Mouse (Mus musculus): ENCODE results near the gene Hnrnpa3. TPM values are rescaled to one million over a fixed set of nuclear protein-coding genes. Genes with fewer than 3 reads are reported as not detected.
"Not testable (repeated sequence)": the region's sequence is repeated elsewhere in the genome, so short reads cannot be mapped to it uniquely, and the experiment has no call there.

The Hnrnpa3 gene
- total and polyA plus RNA-seq, 2 experiments from 2014 or later: 33.9 to 102 TPM

- ATAC-seq (ENCODE audit: insufficient read depth, low read depth) (no peak), DNase-seq (ENCODE audit: low spot score) (no peak)
- Histone ChIP-seq H3K4me3 (ENCODE audit: low read depth, low read length) (no peak overlapping the region), H3K9ac (replicated peaks; ENCODE audit: low read depth, low read length) (no peak overlapping the region), H3K36me3 (replicated peaks; ENCODE audit: control insufficient read depth, insufficient read depth, low read length) (no peaks in the 10 kb centered on the region), H3K27me3 (ENCODE audit: control insufficient read depth, insufficient read depth, low read length) (no peaks in the 10 kb centered on the region), H3K4me1 (ENCODE audit: control insufficient read depth, insufficient read depth) (peaks cover 71% of the 10 kb centered on the region), H3K9me3 (replicated peaks; ENCODE audit: control insufficient read depth, low read length) (no peaks in the 10 kb centered on the region), H3K27ac (ENCODE audit: low read depth) (peak overlapping the region; percentile 46; the same call in 1 of the 2 replicates), H3K4me2 (ENCODE audit: low read depth, low read length) (no peak overlapping the region)
- 69% methylated on average over 1 of the region's 1 CpGs for WGBS
- TF ChIP-seq EP300 (IDR thresholded peaks at IDR 0.05; ENCODE audit: low read depth): no peak
- TF ChIP-seq CTCF (IDR thresholded peaks at IDR 0.05; ENCODE audit: low read depth): no peak
Observed at GRCm38 (mm10) chr2:75688901-75689300, 29.8 kb downstream of the Hnrnpa3 start.

DNA sequence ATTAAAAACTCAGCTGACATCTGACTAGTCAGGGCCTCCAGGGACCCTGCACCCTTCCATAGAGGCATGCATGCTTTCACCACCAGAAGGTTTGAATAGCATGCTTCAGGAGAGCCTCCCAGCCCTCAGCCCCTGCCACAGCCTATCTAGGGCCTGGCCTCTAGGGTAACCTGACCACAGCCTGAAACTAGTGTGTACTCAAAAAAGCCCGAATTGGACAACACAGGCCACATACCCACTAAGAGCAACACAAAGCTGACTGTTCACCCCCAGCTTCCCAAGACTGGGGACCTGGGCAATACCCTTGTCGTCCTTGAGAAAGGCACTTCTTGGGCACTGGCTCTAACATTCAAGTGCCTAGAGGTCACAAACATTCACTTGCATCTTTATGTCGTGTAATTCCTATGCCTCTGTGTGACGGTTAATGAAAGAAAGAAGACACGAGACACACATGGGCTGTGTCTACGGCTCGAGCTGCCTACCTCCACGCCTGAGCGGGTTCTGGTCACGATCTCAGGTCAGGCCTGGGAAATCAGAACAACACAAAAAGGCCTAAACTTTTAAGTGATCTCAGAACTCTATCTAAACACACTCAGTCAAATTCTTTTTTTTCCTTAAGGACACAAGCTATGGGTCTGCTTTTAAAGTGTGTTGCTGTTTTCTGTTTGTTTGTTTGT, 30.6 kb downstream of the Hnrnpa3 start:
- Histone ChIP-seq H3K4me2 (ENCODE audit: low read depth, low read length) (no peak overlapping the region), H3K9ac (replicated peaks; ENCODE audit: low read depth, low read length) (no peak overlapping the region), H3K36me3 (replicated peaks; ENCODE audit: control insufficient read depth, insufficient read depth, low read length) (no peaks in the 10 kb centered on the region), H3K27me3 (ENCODE audit: control insufficient read depth, insufficient read depth, low read length) (no peaks in the 10 kb centered on the region), H3K9me3 (replicated peaks; ENCODE audit: control insufficient read depth, low read length) (no peaks in the 10 kb centered on the region), H3K4me3 (ENCODE audit: low read depth, low read length) (no peak overlapping the region), H3K27ac (ENCODE audit: low read depth) (peak overlapping the region; percentile 46), H3K4me1 (ENCODE audit: control insufficient read depth, insufficient read depth) (peaks cover 78% of the 10 kb centered on the region)
- DNase-seq (ENCODE audit: low spot score): no peak
- peak; percentile 42; the same call in 1 of the 2 replicates for ATAC-seq (ENCODE audit: insufficient read depth, low read depth)
- 71% methylated on average over 10 of the region's 10 CpGs for WGBS
- TF ChIP-seq CTCF (IDR thresholded peaks at IDR 0.05; ENCODE audit: low read depth) (no peak), EP300 (IDR thresholded peaks at IDR 0.05; ENCODE audit: low read depth) (no peak)

- DNase-seq (ENCODE audit: low spot score) (no peak), ATAC-seq (ENCODE audit: insufficient read depth, low read depth) (no peak)
- Histone ChIP-seq H3K4me3 (ENCODE audit: low read depth, low read length) (no peak overlapping the region), H3K9ac (replicated peaks; ENCODE audit: low read depth, low read length) (no peak overlapping the region), H3K36me3 (replicated peaks; ENCODE audit: control insufficient read depth, insufficient read depth, low read length) (no peaks in the 10 kb centered on the region), H3K27me3 (ENCODE audit: control insufficient read depth, insufficient read depth, low read length) (no peaks in the 10 kb centered on the region), H3K4me2 (ENCODE audit: low read depth, low read length) (no peak overlapping the region), H3K27ac (ENCODE audit: low read depth) (no peak overlapping the region), H3K4me1 (ENCODE audit: control insufficient read depth, insufficient read depth) (peaks cover 75% of the 10 kb centered on the region), H3K9me3 (replicated peaks; ENCODE audit: control insufficient read depth, low read length) (no peaks in the 10 kb centered on the region)
- TF ChIP-seq CTCF (IDR thresholded peaks at IDR 0.05; ENCODE audit: low read depth) (no peak), EP300 (IDR thresholded peaks at IDR 0.05; ENCODE audit: low read depth) (no peak)
- WGBS: 72% methylated on average over 4 of the region's 4 CpGs
Observed at GRCm38 (mm10) chr2:75690656-75691055, 31.6 kb downstream of the Hnrnpa3 start.

GRCm38 (mm10) chr2:75691316-75691715, 32.3 kb downstream of the Hnrnpa3 start:
- Histone ChIP-seq H3K4me3 (ENCODE audit: low read depth, low read length) (no peak overlapping the region), H3K36me3 (replicated peaks; ENCODE audit: control insufficient read depth, insufficient read depth, low read length) (no peaks in the 10 kb centered on the region), H3K27ac (ENCODE audit: low read depth) (peak overlapping the region; percentile 57), H3K27me3 (ENCODE audit: control insufficient read depth, insufficient read depth, low read length) (no peaks in the 10 kb centered on the region), H3K4me1 (ENCODE audit: control insufficient read depth, insufficient read depth) (peaks cover 77% of the 10 kb centered on the region), H3K9ac (replicated peaks; ENCODE audit: low read depth, low read length) (no peak overlapping the region), H3K4me2 (ENCODE audit: low read depth, low read length) (no peak overlapping the region), H3K9me3 (replicated peaks; ENCODE audit: control insufficient read depth, low read length) (no peaks in the 10 kb centered on the region)
- TF ChIP-seq CTCF (IDR thresholded peaks at IDR 0.05; ENCODE audit: low read depth) (no peak), EP300 (IDR thresholded peaks at IDR 0.05; ENCODE audit: low read depth) (no peak)
- ATAC-seq (ENCODE audit: insufficient read depth, low read depth): peak; percentile 53; the same call in 1 of the 2 replicates
- DNase-seq (ENCODE audit: low spot score): no peak
- 40% methylated on average over 8 of the region's 8 CpGs for WGBS

GRCm38 (mm10) chr2:75692369-75692768, 33.3 kb downstream of the Hnrnpa3 start:
- H3K4me1 ChIP-seq (ENCODE audit: control insufficient read depth, insufficient read depth): peaks cover 77% of the 10 kb centered on the region
- no peaks in the 10 kb centered on the region for H3K27me3 ChIP-seq (ENCODE audit: control insufficient read depth, insufficient read depth, low read length)
- H3K9ac ChIP-seq (replicated peaks; ENCODE audit: low read depth, low read length): 0 out of 2 replicates have a peak overlapping the region, but pooled peaks have one; percentile 9
- H3K4me2 ChIP-seq (ENCODE audit: low read depth, low read length): no peak overlapping the region
- H3K36me3 ChIP-seq (replicated peaks; ENCODE audit: control insufficient read depth, insufficient read depth, low read length): no peaks in the 10 kb centered on the region
- H3K4me3 ChIP-seq (ENCODE audit: low read depth, low read length): no peak overlapping the region
- peak overlapping the region; percentile 36 for H3K27ac ChIP-seq (ENCODE audit: low read depth)
- TF ChIP-seq EP300 (IDR thresholded peaks at IDR 0.05; ENCODE audit: low read depth) (no peak), CTCF (IDR thresholded peaks at IDR 0.05; ENCODE audit: low read depth) (no peak)
- DNase-seq (ENCODE audit: low spot score) (no peak), ATAC-seq (ENCODE audit: insufficient read depth, low read depth) (no peak)
- no peaks in the 10 kb centered on the region for H3K9me3 ChIP-seq (replicated peaks; ENCODE audit: control insufficient read depth, low read length)
- WGBS: 68% methylated on average over 6 of the region's 6 CpGs

GRCm38 (mm10) chr2:75694926-75695325, 35.9 kb downstream of the Hnrnpa3 start:
- H3K27me3 ChIP-seq (ENCODE audit: control insufficient read depth, insufficient read depth, low read length); H3K27ac ChIP-seq (ENCODE audit: low read depth); ATAC-seq (ENCODE audit: insufficient read depth, low read depth); H3K36me3 ChIP-seq (replicated peaks; ENCODE audit: control insufficient read depth, insufficient read depth, low read length); H3K9me3 ChIP-seq (replicated peaks; ENCODE audit: control insufficient read depth, low read length); H3K9ac ChIP-seq (replicated peaks; ENCODE audit: low read depth, low read length); H3K4me2 ChIP-seq (ENCODE audit: low read depth, low read length); H3K4me3 ChIP-seq (ENCODE audit: low read depth, low read length); DNase-seq (ENCODE audit: low spot score): not testable (repeated sequence)
- H3K4me1 ChIP-seq (ENCODE audit: control insufficient read depth, insufficient read depth): peaks cover 69% of the 10 kb centered on the region
- WGBS: 94% methylated on average over 3 of the region's 3 CpGs

Measured in heart, postnatal 0 days (tissue).